Mouse (Mus musculus) common myeloid progenitor, adult 5-6 weeks (primary cell): ENCODE results near the gene Podn. TPM values are rescaled to one million over a fixed set of nuclear protein-coding genes. Genes with fewer than 3 reads are reported as not detected.

Source experiments
- ATAC-seq: replicated peaks from 2 replicates; pipeline ENCODE4 v1.8.0; 2016; ENCODE audit warnings: low read depth, mild to moderate bottlenecking, moderate TSS enrichment, inconsistent platforms; ENCODE audit not compliant: poor library complexity, severe bottlenecking
- total RNA-seq: library from RNA; stranded (forward); fragments of 200-1000, 187-1606 nt; gene quantifications from 2 replicates; pipeline ENCODE4 v1.2.3, GENCODE M21; 2017

Gene Podn
- total RNA-seq, 1 experiment from 2014 or later, result not detected

DNA sequence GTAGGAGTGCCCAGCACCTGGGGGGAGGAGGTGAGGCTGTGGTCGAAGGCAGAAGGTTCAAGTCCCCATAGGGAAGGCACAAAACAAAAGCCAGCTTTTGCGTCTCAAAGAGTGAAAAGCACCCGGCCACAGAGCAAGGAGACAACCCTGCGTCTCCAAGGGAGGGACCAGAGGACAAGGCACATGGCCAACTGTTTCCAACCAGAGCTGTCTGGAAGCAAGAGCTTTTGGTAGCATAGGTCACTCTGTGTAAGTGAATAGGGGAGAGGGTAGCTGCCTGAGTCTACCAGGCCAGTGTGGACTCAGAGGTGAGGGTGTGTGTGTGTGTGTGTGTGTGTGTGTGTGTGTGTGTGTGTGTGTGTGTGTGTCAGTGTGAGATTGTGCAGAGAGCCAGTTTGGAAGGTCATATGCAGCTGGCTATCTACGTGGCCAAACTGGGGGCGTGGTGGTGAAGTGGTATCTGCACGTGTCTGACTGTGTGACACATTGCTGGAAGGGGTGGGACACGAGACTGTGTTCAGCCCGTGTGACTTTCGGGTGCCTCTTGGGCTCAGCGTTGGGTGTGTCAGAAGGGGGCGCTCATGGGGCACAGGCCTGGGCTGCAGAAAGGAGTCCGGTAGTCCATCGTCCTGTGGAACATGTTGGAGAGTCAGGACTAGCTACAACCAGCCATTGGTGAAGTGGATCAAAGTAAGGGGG, 81.0 kb downstream of the Podn start:
- ATAC-seq, result 0 out of 2 replicates have a peak, but pooled peaks have one; percentile 45

DNA sequence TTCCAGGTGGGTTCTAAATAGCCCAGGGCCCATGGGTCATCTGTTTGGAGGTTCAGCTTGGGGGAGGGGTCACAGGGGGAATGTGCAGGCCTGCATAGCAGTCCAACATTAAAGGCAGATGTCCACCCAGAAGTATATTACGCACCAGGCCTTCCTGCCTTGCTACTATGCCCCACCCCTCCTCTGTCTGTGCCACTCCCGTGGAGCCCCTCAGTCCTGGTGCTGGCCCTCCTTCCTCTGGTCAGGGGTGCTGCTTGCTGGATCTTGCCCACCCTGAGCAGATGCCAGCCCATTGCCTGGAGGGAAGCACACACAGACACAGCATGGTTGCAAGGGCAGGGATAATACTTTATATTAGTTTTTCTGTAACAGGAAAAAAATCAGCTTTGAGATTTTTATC, 81.8 kb downstream of the Podn start:
- ATAC-seq, result no peak

DNA sequence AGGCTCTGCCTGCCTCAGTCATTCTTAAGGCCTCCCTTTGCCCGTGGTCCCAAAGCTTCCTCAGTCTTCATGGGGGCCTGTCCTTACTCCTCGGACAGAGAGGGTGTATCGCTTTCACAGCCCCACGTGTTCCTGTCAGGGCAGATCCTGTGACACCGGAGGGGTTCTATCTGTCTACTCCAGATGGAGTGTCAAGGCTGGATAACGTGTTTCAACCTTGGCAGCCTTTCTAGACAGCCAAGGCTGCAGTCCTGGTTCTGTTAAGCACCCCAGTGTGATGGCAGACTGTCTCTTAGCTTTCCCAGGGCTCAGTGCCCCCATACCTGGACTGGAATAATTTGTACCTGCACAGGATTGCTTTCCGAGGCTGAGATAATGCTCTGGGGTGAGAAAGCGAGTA, 87.7 kb downstream of the Podn start:
- ATAC-seq, result no peak

DNA sequence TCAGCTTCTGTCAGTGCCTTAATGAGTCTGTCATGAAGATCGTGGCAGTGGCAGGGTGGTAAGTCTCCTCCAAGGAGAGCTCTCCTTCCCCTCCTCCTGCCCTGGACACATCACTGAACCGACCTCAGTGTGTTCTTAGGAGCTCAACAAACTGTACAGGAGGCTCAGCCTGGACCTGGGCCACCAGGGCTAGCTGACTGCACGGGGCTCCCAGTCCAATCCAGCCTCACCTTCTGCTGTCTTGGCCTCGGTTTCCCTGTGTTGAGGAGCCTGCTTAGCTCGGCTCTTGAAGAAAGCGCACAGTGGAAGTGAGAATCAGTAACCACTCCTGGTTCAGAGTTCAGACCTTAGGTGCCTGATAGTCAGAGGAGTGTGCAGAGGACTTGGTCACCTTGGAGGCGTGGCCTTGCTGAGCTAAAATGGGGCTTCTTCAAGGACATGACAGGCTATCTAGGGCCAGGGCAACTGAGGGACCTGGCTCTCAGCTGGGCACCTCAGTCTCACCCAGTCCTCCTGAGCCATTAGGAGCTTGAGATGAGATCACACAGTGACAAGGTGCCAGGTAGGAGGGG, 88.6 kb downstream of the Podn start:
- no peak for ATAC-seq

DNA sequence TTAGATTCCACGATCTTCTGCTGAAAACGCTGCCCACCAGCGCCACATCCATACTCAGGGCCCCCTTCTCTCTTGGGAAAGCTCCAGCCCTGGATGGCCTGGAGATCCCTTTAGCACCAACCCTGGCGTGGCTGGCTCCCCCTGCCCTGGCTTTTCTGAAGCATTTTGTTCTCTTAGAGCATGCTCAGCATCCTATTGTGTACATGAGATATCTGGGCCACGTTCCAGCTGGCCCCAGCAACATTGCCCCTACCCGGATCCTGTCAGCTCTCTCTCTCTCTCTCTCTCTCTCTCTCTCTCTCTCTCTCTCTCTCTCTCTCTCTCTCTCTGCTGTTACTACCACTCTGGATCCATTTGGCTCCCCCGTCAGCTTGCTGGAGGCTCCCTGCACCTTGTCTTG, 90.9 kb downstream of the Podn start:
- no peak for ATAC-seq

DNA sequence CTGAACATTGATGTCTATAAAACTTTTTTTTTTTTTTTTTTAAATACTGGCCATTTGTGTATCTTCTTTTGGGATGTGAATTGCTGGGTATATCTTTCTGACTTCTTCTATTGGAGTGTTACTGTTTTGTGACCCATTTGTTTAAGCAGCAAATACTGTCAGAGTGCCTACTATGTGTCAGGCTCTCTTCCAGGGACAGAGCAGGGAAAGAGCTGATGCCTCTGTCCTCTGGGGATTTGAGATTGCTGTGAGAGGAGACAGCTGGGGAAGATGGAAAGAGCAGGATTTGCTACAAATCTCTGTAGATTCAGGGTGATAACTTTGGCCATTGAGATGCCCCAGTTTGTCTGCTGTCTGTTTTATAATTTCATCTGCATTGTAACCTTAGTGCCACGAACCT, 96.9 kb downstream of the Podn start:
- ATAC-seq, result no peak

DNA sequence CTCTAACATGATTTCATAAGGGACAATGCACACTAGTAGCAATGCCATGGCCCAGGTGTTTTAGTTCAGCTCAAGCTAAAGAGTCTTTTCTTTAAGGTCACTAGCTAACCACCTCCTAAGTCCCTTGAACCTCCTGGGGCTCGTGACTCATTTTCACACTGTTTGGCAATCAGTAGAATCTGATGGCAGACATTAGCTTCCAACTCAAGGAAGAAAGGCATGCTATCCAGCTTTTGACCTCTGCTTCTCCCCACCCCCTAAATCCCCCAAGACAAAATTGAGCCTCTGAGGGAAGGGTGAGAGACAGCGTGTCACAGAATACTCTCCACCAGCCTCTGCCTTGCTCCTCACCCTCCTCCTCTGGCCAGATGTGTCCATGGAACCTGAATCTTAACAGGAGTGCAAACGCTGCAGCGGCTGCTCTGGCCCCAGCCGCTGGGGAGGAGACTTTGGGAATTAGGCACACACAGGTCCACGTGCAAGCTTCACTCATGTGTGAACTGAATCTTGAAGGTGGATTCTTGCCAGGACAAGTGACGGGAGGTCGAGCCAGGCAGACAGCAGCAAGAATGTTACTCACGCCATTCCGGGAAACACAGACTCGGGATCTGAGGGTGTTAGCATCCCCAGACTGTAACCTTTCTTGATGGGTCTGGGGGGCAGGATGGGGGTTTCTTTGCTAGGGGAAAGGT, 97.5 kb downstream of the Podn start:
- ATAC-seq, result no peak

DNA sequence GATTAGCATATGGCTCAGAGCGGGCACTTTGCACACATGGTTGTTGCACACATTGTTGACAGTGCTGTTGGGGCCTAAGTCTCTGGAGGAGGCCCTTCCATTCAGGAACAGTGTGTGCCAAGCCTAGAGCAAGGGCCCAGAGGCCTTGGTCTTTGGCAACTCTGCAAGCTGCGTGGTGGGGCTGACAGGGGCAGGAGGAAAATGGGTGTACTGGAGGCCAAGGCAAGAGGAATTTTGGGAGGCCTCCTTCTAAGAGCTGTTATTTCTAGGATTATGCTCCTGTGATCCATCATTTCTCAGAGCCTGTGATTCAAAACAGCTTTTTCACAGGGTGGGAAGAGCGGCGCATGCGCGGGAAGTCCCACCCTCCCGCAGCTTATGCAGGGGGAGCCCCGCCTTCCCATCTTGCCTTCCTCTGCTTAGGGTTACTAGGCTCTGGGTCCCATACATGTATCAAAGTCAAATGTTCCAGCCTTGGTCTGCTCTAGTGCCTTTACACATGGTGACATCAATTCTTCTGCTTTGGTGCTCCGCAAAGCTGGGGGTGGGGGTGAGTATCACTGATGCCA, 99.7 kb downstream of the Podn start:
- ATAC-seq, result no peak

DNA sequence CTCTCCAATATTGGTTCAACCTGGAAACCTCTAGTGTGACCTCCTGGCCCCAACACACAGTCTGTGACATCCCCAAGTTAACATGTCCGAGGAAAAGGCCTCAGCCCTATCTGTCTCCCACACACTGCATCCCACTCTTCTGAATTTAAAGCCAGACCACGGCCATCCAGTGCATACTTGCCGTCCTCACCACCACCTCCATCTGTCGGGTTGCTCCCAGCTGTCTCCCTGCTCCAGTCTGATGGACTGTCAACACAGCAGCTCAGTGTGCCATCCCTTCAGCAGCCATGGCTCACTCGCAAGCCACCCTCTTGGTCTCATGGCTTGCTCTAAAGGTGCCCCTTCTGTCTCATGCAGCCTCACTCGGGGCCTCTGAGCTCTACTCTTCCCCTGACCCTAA, 100.5 kb downstream of the Podn start:
- no peak for ATAC-seq

DNA sequence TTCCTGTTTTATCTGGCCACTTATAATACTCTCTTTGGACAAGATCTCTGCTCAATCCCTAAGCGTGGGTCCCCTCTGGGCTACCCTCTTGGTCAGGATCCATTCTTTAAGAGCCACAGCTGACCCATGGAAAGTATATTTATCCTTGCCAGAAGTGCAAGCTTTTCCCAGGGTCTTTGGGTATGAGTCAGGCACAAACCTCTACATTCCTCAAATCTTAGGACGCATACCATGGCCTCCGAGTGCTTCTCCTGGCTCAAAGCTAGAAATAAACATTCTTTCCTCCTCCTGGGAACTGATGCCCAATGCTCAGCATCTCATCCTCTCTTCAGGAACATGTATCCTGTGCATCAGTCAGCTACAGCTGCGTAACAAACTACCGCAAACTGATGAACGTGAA, 101.2 kb downstream of the Podn start:
- no peak for ATAC-seq

DNA sequence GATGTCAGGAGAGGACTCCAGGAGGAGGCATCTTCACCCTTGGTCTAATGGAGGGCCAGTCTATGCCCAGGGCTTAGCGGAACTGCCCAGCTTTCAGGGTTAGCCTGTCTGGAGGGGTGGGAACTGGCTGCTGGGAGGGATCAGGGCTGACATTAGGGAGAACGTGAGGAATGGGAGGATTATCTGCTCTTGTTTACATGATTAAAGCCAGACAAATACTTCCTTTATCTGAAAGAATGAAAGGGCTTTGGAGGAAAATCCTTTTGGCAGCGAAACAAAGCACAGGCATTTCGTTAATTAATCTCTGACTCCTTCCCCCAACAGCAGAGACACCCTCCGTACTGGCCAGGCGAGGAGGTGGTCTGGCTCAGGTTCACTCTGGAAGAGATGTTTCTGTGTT, 104.4 kb downstream of the Podn start:
- no peak for ATAC-seq

DNA sequence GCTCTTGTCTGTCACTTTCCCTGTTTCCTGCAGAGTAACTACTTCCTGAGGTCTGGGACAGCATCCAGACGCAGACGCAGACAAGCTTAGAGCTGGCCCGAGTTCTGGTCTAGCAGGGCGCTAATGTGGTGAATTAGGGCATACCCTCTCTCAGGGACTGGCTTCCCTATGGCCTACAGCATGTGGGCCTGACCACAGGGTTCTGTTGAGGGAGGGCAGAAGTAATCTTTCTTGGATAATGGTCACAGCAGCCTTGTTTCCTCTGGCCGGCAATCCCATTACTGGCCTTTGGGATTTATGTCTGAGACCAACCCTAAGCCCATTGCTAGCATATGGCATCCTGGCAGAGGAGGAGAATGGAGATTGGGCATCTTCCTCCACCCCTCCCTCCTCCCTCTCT, 105.4 kb downstream of the Podn start:
- no peak for ATAC-seq

DNA sequence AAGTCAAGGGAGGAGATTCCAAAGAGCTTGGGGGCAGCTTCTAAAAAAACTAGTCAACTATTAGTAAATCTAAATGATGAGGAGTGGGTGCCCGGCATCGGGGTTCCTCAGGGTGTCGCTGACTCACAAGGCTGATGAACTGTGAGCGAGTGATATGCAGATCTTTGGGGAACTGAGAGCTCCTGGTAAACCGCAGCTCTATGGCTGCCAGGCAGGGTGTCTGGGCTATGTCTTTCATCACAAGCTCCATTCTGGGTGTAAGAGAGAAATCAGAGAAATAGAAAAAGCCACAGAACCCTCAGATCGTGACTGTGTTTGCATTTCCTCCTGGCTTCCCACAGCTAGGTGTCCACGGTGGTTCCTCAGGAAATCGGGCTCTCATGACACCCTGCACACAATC, 107.3 kb downstream of the Podn start:
- ATAC-seq, result peak; percentile 98

DNA sequence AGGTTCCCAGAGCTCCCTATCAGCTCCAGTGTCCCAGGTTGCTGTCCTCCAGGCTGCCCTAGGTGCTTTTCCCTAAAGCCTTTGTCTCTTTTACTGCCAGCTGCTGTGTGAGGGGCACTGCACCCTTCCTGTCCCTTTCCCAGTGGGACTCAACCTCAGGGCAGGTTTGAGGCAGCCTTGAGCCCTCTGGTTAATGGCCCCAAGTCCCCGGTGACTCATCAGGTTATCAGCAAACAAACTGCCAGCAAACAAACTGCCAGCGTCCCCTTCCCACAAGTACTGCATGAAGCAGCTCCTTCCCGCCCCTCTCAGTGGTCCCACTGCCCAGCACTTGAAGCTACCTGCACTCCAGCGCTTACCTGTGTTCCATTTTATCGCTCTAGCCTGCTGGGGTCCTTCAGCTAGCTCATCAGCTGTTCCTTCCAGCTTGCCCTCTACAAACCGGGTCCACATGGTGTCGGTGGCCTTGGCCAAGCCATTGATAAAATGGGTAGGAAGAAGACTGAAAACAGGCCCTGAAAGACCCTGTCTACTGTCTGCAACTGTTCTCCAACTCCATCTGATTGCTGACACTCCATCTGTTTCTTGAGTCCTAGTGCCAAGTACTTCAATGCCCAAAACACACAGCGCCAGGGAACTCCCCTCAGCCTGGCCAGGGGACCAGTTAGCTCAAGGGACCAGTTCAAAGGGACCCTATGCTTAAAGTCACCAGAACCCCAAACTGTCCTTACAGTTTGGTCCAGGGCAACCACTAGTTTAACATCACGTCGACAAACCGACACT, 109.7 kb downstream of the Podn start:
- no peak for ATAC-seq

DNA sequence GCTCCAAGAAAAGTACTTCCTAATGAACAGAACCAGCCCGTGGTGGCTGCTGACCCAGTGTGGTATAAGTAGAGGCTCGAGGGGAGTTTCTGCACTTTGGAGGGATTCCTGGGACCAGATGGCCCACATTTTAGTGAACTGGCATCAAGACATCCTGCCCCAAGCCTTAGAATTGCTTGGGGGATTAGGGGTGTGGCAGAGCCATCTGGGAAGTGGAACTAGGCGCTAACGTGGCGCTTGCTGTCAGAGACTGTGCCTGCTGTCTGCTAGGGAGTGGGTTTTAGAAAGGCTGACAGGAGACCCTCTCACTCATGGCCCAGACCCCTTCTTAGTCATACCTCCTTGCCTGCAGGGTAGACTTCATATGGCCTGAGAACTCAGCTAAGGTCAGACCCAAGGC, 110.4 kb downstream of the Podn start:
- no peak for ATAC-seq

DNA sequence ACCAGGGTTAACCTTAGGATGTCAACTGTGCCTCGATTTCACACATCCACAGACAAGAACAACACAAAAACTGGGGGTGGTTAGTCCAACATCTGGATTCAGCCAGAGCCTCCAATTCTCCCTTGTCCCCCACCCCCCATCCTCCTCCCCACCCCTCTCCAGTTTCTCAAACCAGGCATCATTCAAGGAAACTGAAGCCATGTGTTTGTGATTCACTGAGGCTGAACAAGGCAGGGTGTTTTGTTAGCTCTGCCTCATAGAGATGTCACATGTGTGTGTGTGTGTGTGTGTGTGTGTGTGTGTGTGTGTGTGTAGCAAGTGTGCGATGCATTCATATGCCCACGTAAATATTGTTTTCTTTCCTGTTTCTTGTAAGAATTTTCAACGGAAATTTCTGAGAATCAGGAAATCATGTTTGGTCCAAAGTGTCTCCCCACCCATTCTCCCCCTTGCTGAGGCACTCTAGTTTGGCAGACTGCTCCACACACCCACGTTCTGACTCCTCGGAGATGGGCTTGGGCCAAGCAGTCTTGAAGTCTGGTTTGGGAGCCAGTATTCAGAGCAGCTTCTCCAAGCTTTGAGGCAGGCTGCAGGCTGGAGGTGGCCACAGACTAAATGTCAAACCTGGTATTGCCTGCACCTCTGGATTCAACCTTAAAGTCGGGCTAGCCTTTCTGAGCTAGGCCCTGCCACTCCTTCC, 111.8 kb downstream of the Podn start:
- ATAC-seq, result no peak

DNA sequence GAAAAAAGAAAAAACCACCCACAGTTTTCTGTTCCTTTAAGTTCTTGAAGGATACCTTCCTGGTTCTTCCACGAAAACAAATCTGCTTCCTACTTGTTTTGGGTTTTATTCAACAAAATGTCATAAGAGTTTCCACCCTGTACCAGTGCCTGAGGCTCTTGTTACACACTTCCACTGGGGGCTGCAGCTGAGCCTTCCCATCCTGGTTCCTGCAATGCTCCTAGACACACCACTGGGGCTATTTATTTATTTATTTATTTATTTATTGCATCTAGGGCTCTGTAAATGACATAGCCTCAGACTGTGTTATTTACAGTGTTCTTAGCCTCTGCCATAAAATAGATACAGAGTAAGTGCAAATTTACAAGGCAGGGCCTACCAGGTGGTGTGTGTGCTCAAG, 112.5 kb downstream of the Podn start:
- no peak for ATAC-seq

DNA sequence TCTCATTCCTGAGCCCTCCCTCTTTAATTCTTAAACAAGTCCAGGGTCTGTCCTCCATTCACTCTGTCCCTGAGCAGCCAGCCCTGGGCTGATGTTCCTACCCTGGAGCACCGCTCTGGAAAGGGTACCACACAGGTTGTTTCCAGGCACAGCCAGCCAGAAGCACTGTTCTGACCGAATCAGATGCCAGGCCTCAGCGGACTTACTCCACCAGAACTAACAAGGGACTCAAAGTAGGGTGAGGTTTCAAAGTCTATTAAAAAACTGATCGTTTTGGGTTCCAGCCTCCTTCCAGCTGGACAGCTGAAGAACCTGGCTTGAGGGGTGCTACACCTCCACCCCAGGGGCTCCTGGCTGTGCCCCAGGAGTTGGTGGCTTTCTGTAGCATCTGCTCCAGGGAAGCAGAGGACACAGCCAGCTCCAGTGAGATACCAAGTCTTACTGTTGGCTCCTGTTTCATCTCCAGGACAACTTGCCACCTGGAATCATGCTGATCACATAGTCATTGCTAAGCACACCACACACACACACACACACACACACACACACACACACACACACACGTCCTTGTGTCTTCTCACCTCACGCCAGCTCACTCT, 116.1 kb downstream of the Podn start:
- ATAC-seq, result no peak

DNA sequence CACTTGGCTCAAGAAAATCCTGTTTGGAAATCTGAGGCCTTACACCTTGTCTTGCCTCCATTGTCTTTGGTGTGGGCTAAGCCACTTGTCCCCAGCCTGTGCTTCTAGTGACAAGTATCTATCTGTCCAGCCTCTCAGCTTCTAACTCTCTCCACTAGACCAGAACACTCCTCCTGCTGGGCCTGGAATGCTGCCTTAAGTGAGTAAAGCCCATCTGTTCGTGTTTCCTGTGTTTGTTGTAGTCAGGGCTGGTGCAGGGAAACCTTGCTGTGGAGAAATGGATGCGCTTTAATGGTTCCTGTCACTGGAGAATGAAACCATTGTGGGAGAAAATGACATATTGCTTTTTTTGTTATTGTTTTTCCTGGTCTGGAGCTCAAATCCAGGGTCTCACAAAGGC, 116.7 kb downstream of the Podn start:
- no peak for ATAC-seq

DNA sequence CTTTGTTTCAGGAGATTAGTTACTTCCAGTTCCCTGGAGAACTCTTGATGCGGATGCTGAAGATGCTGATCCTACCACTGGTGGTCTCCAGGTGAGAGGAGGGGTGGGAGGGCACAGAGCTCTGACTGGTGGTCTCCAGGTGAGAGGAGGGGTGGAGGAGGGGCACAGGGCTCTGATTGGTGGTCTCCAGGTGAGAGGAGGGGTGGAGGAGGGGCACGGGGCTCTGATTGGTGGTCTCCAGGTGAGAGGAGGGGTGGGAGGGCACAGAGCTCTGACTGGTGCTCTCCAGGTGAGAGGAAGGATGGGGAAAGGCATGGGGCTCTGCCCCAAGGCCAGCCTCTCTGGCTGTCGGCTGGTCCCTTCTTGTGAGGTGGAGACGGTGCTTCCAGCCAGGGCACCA, 118.7 kb downstream of the Podn start:
- ATAC-seq, result no peak
